Mouse (Mus musculus): ENCODE measurements around the gene Ripk4. TPM values are rescaled to one million over a fixed set of nuclear protein-coding genes. Genes with fewer than 3 reads are reported as not detected.

Gene Ripk4
- polyA plus RNA-seq (2015; fragmentation: Nextera tagmentation; extraction: Ambion mirVana) = 19.4 and 20.4 TPM in 2 replicates

DNA sequence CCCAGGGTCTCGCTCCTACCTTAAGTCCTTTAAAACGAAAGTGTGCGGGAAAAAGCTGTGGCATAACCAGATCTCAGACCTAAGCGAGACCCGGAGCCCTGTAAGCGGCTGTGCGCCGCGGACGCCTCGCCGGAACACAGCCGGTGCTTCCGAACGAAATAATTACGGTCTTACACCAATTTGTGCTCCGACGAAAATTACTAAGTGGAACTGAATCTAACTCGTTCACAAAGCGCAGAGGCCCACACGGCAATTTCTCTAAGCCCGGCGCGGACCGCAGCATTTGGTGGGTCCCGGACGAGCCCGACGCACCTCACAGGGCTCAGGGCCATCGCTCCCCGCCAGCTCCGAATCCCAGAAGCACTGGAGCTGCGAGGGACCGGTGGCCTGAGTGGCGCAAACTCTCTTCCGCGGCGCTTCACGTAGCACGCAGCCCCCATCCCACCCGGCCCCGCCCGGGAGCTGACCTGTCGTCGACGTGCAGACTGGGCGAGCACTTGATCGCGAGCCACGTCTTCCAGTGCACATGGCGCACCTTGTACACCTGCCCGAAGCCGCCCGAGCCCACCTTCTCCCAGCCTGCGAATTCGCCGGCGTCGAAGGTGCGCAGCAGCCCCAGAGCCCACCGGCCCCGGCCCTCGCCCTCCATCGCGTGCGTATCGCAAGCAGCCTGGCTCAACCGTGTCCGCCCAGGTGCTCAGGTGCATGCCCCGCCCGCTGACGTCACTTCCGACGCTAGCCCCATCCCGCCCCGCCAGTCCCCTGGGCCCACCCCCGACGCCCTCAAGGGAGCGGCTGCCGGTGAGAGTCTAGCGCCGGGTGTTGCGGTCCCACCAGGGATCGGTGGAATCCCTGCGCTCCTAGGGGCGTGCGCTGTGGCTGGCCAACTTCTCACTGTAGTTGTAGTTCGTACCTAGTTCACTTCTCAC is at the start of gene Ripk4:
Gene Ripk4, minus strand, starts transcription at position 727 of the 929 bp plus-strand sequence.

Other genes with a start within 250 kb of the Ripk4 start
- 0.16 TPM in 1 of 2 replicates, not detected in the other for gene Fam3b, start 249.0 kb downstream of the Ripk4 start, polyA plus RNA-seq (2015; fragmentation: Nextera tagmentation; extraction: Ambion mirVana)
- gene Tmprss2, start 152.6 kb downstream of the Ripk4 start, polyA plus RNA-seq (2015; fragmentation: Nextera tagmentation; extraction: Ambion mirVana) = 143 and 158 TPM in 2 replicates
- 3.5 and 3.9 TPM in 2 replicates for gene Prdm15, start 88.1 kb upstream of the Ripk4 start, polyA plus RNA-seq (2015; fragmentation: Nextera tagmentation; extraction: Ambion mirVana)
- gene C2cd2, start 198.8 kb upstream of the Ripk4 start, polyA plus RNA-seq (2015; fragmentation: Nextera tagmentation; extraction: Ambion mirVana) = 22.7 and 28.2 TPM in 2 replicates
- 6.4 and 8.2 TPM in 2 replicates for gene Zbtb21, start 198.8 kb upstream of the Ripk4 start, polyA plus RNA-seq (2015; fragmentation: Nextera tagmentation; extraction: Ambion mirVana)
- 17.0 and 19.6 TPM in 2 replicates for gene B230307C23Rik, start 233.5 kb upstream of the Ripk4 start, polyA plus RNA-seq (2015; fragmentation: Nextera tagmentation; extraction: Ambion mirVana)